9 mouse cellular contexts compared by ENCODE assay signal in genomic region chr10:111550075-111550695, GRCm38 (mm10). TPM values are rescaled to one million over a fixed set of nuclear protein-coding genes. Genes with fewer than 3 reads are reported as not detected.
A peak's percentile ranks its signal among the peaks of the same experiment; 100 is the strongest.
DNase-seq lines count a peak whose midpoint lies in the region; ATAC-seq lines count a peak whose summit lies in the region.
"Had no signal": no experiment of that assay in that cellular context is flagged by ENCODE, and none has a peak within 500 bp of the region (broad histone marks: within the 10 kb centered on the region; RNA-seq: fewer than 3 reads in every experiment).

No protein-coding gene starts in this region.

- intact Hi-C loops in heart, postnatal 10 days (cut with DNase I), result no loop called here

- H3K27ac ChIP-seq in kidney, embryonic 15.5 days, result no peak overlapping the region

- H3K4me2 ChIP-seq in kidney, embryonic 15.5 days, result no peak overlapping the region

- 55% methylated on average over 6 of the region's 6 CpGs for WGBS in kidney, embryonic 15.5 days

- no peak overlapping the region for H3K4me3 ChIP-seq in kidney, embryonic 15.5 days (replicated peaks)

- peaks cover 28% of the 10 kb centered on the region for H3K4me1 ChIP-seq in kidney, embryonic 15.5 days

- peak; percentile 16 for DNase-seq in adrenal gland, postnatal 25 days
- no peak for DNase-seq in adrenal gland, adult 2 months
- DNase-seq in kidney, postnatal 25 days, result no peak
- DNase-seq in adipocyte (ENCODE audit: low spot score), result peak; percentile 79
- DNase-seq in heart, postnatal 10 days, result peak; percentile 38 to 55
- DNase-seq in embryo, embryonic 10 days (ENCODE audit: low spot score), result no peak
- no peak for DNase-seq in left cerebral cortex, adult 18-20 months (ENCODE audit: low spot score in 2 of 2)
- DNase-seq: spleen, adult 18-20 months had no signal

- no peaks in the 10 kb centered on the region for H3K27me3 ChIP-seq in kidney, embryonic 15.5 days

- H3K9me3 ChIP-seq in kidney, embryonic 15.5 days (replicated peaks), result no peaks in the 10 kb centered on the region

- H3K9ac ChIP-seq in kidney, embryonic 15.5 days, result no peak overlapping the region

- ATAC-seq in kidney, embryonic 15.5 days (replicated peaks; ENCODE audit: low FRiP score), result 0 out of 2 replicates have a peak, but pooled peaks have one; percentile 20

- no peaks in the 10 kb centered on the region for H3K36me3 ChIP-seq in kidney, embryonic 15.5 days

RNA-seq across cellular contexts. Expression of gene Phlda1, which starts 44.1 kb away (rescaled TPM):
- 66.2 and 75.2 TPM in 2 replicates for total RNA-seq in adrenal gland, postnatal 25 days (2021)
- 10 to 100 TPM; 58.7 to 66.1 TPM for total RNA-seq in adrenal gland, adult 2 months (2021)
- polyA plus RNA-seq in adrenal gland, adult 2 months (2012; rRNA removed), result 113 and 162 TPM in 2 replicates
- 38.2 and 38.6 TPM in 2 replicates for polyA plus RNA-seq in kidney, embryonic 15.5 days (2015; fragmentation: Nextera tagmentation; extraction: Ambion mirVana)
- total RNA-seq in heart, postnatal 10 days (2021), result 10 to 100 TPM; 16.9 to 20.8 TPM
- total RNA-seq in left cerebral cortex, adult 18-20 months (2021), result 10 to 100 TPM; 39.6 to 40.9 TPM

Comparison
In these comparisons a context has a peak if more than half of its experiments do, and no peak if none do; other contexts are left out.
1. DNase-seq: peak in adrenal gland, postnatal 25 days (single experiment), adipocyte (single experiment) and heart, postnatal 10 days (2 of 2); none in adrenal gland, adult 2 months (single experiment), kidney, postnatal 25 days (0 of 2), embryo, embryonic 10 days (single experiment) and left cerebral cortex, adult 18-20 months (0 of 2).